Mouse (Mus musculus): ENCODE results near the gene Rapgef2.

DNA sequence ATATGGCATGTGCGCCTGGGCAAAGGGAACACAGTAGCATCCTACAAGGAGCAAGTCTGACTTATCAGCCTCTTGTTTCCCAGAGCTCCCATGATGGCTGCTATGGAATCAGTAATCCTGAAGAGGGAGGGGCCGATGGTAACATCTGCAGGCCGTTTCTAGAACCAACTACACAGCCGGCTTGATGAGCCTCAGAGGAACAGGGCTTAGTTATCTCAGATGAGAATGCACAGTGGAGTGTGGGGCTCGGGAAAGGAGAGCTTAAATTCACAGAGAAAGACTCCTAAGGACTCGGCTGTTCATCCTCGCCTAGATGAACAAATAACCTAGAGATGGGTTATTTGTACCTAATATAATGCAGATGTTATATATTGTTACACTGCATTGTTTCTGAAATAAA lies 164.9 kb downstream of the Rapgef2 start:
- TF ChIP-seq CTCF (IDR thresholded peaks at IDR 0.05; ENCODE audit: control insufficient read depth, insufficient read depth, low read length) (no peak), POLR2A (IDR thresholded peaks at IDR 0.05; ENCODE audit: borderline replicate concordance, control insufficient read depth, low read depth, low read length) (no peak)
